Mouse (Mus musculus): ENCODE data around the gene Mrps7.

- TF ChIP-seq CTCF (conservative IDR thresholded peaks at IDR 0.05; ENCODE audit: low read length) (no peak), NANOG (IDR thresholded peaks at IDR 0.05; ENCODE audit: borderline replicate concordance, low read length) (no peak)
Observed at GRCm38 (mm10) chr11:115632247-115632646, 28.5 kb downstream of the Mrps7 start.
